Mouse (Mus musculus) lung, adult 2 months (tissue): ENCODE measurements around the gene Flot2.

ENCODE experiments used
- CTCF ChIP-seq: fragments of 200-500 bp; IDR thresholded peaks from 2 replicates; pipeline ENCODE4 v1.5.1; 2011; ENCODE audit warnings: mild to moderate bottlenecking, low read length, control low read depth; ENCODE audit not compliant: insufficient read depth
- POLR2A ChIP-seq: fragments of 200-500 bp; IDR thresholded peaks from 2 replicates; pipeline ENCODE4 v1.6.1; 2011; ENCODE audit warnings: low read depth, mild to moderate bottlenecking, control low read depth, low read length, borderline replicate concordance; ENCODE audit errors: extremely low read depth

GRCm38 (mm10) chr11:78030600-78030999 is 7.1 kb upstream of the Flot2 start:
- no peak for TF ChIP-seq CTCF
- TF ChIP-seq POLR2A = no peak
